Mouse (Mus musculus) limb, embryonic 11.5 days (tissue): Measurements from ENCODE around the gene Rabggtb. TPM values are rescaled to one million over a fixed set of nuclear protein-coding genes. Genes with fewer than 3 reads are reported as not detected.
A peak's percentile ranks its signal among the peaks of the same experiment; 100 is the strongest.

Source experiments
- ATAC-seq: fragments of 200-750 bp; cut with Nextera tagmentation; 2 replicates; pipeline ENCODE4 v1.8.0; 2017; ENCODE audit warnings: low read depth; ENCODE audit not compliant: insufficient number of reproducible peaks, low FRiP score, low TSS enrichment
- DNase-seq: peaks from one replicate; pipeline ENCODE4 v3.0.0-alpha.2; 2015; ENCODE audit warnings: low spot score
- H3K27ac ChIP-seq: fragments of 300-500 bp; sonication (generic); replicated peaks from 2 replicates; pipeline ENCODE4 v1.5.1; 2014; ENCODE audit warnings: low read depth, mild to moderate bottlenecking, low read length
- H3K27me3 ChIP-seq: fragments of 300-500 bp; sonication (generic); 2 replicates; pipeline ENCODE4 v1.6.1; 2014; ENCODE audit warnings: mild to moderate bottlenecking, low read length, mixed read lengths; ENCODE audit not compliant: control insufficient read depth, insufficient read depth
- H3K36me3 ChIP-seq: fragments of 300-500 bp; sonication (generic); 2 replicates; pipeline ENCODE4 v1.6.1; 2014; ENCODE audit warnings: mild to moderate bottlenecking, low read length, moderate library complexity, mixed read lengths; ENCODE audit not compliant: control insufficient read depth, insufficient read depth
- H3K4me1 ChIP-seq: fragments of 300-500 bp; sonication (generic); 2 replicates; pipeline ENCODE4 v1.6.1; 2014; ENCODE audit warnings: low read length, mixed read lengths; ENCODE audit not compliant: control insufficient read depth, insufficient read depth
- H3K4me2 ChIP-seq: fragments of 300-500 bp; sonication (generic); 2 replicates; pipeline ENCODE4 v1.6.1; 2014; ENCODE audit warnings: low read depth, mild to moderate bottlenecking, moderate library complexity; ENCODE audit not compliant: severe bottlenecking
- H3K4me3 ChIP-seq: fragments of 300-500 bp; sonication (generic); 2 replicates; pipeline ENCODE4 v1.5.1; 2014; ENCODE audit warnings: low read depth, low read length
- H3K9ac ChIP-seq: fragments of 300-500 bp; sonication (generic); 2 replicates; pipeline ENCODE4 v1.6.1; 2014; ENCODE audit warnings: mild to moderate bottlenecking, low read length
- H3K9me3 ChIP-seq: fragments of 300-500 bp; sonication (generic); 2 replicates; pipeline ENCODE4 v1.6.1; 2016; ENCODE audit warnings: low read length; ENCODE audit not compliant: control insufficient read depth
- WGBS: fragments of 180-500 bp; shearing (Covaris S2); extraction: QIAGEN DNeasy Blood & Tissue Kit; methylation state at CpG from one replicate; pipeline ENCODE4 v1.1.7; 2014; 5-methylcytosine and 5-hydroxymethylcytosine counted together
- polyA plus RNA-seq: library from polyadenylated mRNA; unstranded; fragments of >200 nt; fragmentation: Nextera tagmentation; extraction: Ambion mirVana; gene quantifications from 2 replicates; pipeline ENCODE4 v1.2.1, GENCODE M21; 2014

Gene Rabggtb
- polyA plus RNA-seq, 1 experiment from 2014 or later = 49.5 TPM

GRCm38 (mm10) chr3:153944335-153944990, 31.7 kb upstream of the Rabggtb start, which contains the start of gene Acadm:
TSS of gene Acadm (minus strand) at chr3:153944632.
- DNase-seq = peak; percentile 99
- peak; percentile 99 for ATAC-seq
- H3K9ac ChIP-seq = peak within 1 kb of the TSS; percentile 73
- no peaks in the 10 kb centered on the region for H3K27me3 ChIP-seq
- H3K4me3 ChIP-seq = peak within 1 kb of the TSS; percentile 74
- H3K36me3 ChIP-seq = no peaks in the 10 kb centered on the region
- peak within 1 kb of the TSS; percentile 5; the same call in 1 of the 2 replicates for H3K27ac ChIP-seq
- H3K4me1 ChIP-seq = peaks cover 7% of the 10 kb centered on the region; the same call in 1 of the 2 replicates
- H3K4me2 ChIP-seq = peak within 1 kb of the TSS; percentile 50
- 1% methylated on average over 40 of the region's 41 CpGs for WGBS
- no peaks in the 10 kb centered on the region for H3K9me3 ChIP-seq

GRCm38 (mm10) chr3:153943901-153944334, 31.1 kb upstream of the Rabggtb start:
- DNase-seq (no peak), ATAC-seq (no peak; the same call in 1 of the 2 replicates)
- no peaks in the 10 kb centered on the region for H3K9me3 ChIP-seq
- no peak overlapping the region; the same call in 1 of the 2 replicates for H3K27ac ChIP-seq
- peak overlapping the region; percentile 74 for H3K4me3 ChIP-seq
- WGBS = under 1% methylated on average over 19 of the region's 19 CpGs
- H3K4me2 ChIP-seq = peak overlapping the region; percentile 50
- H3K36me3 ChIP-seq = no peaks in the 10 kb centered on the region
- peaks cover 7% of the 10 kb centered on the region; the same call in 1 of the 2 replicates for H3K4me1 ChIP-seq
- H3K27me3 ChIP-seq = no peaks in the 10 kb centered on the region
- peak overlapping the region; percentile 73 for H3K9ac ChIP-seq

GRCm38 (mm10) chr3:153943003-153943640, 30.3 kb upstream of the Rabggtb start:
- Histone ChIP-seq H3K27me3 (no peaks in the 10 kb centered on the region), H3K4me1 (peaks cover 7% of the 10 kb centered on the region; the same call in 1 of the 2 replicates), H3K36me3 (no peaks in the 10 kb centered on the region), H3K9me3 (no peaks in the 10 kb centered on the region), H3K9ac (no peak overlapping the region), H3K27ac (no peak overlapping the region), H3K4me2 (peak overlapping the region; percentile 50), H3K4me3 (peak overlapping the region; percentile 74)
- DNase-seq (no peak), ATAC-seq (no peak)
- WGBS = 45% methylated on average over 12 of the region's 12 CpGs

- H3K4me2 ChIP-seq = no peak overlapping the region
- no peak overlapping the region for H3K9ac ChIP-seq
- DNase-seq (no peak), ATAC-seq (no peak)
- peaks cover 7% of the 10 kb centered on the region; the same call in 1 of the 2 replicates for H3K4me1 ChIP-seq
- WGBS = 95% methylated on average over 13 of the region's 13 CpGs
- no peaks in the 10 kb centered on the region for H3K27me3 ChIP-seq
- no peaks in the 10 kb centered on the region for H3K36me3 ChIP-seq
- H3K4me3 ChIP-seq = no peak overlapping the region
- H3K9me3 ChIP-seq = no peaks in the 10 kb centered on the region
- H3K27ac ChIP-seq = no peak overlapping the region
These were observed 28.8 kb upstream of the Rabggtb start for GRCm38 (mm10) chr3:153941613-153942012.

GRCm38 (mm10) chr3:153940486-153940885, 27.7 kb upstream of the Rabggtb start:
- no peak overlapping the region for H3K4me2 ChIP-seq
- no peak for ATAC-seq
- H3K36me3 ChIP-seq = no peaks in the 10 kb centered on the region
- DNase-seq = no peak
- H3K27ac ChIP-seq = no peak overlapping the region
- H3K4me1 ChIP-seq = peaks cover 7% of the 10 kb centered on the region; the same call in 1 of the 2 replicates
- H3K27me3 ChIP-seq = no peaks in the 10 kb centered on the region
- no peaks in the 10 kb centered on the region for H3K9me3 ChIP-seq
- H3K4me3 ChIP-seq = no peak overlapping the region
- 92% methylated on average over 9 of the region's 9 CpGs for WGBS
- no peak overlapping the region for H3K9ac ChIP-seq

DNA sequence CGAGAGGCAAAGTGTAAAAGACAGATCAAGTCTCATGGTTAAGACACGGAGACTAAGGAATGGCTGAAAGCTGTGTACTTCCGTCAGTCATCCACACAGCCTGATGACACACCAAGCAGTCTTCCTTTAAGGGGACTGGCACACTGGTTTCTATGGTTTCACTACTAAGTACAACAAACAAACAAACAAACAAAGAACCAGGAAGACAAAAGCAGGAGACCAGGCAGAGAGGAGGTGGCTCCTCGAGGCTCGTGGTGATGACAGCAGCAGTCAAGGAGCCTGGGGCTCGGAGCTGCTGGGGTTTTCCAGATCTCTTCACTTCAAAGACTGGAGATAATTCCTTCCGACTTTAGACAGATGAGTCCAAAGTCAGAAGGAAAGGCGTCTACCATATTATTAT, 27.2 kb upstream of the Rabggtb start:
- Histone ChIP-seq H3K27ac (no peak overlapping the region), H3K9ac (no peak overlapping the region), H3K27me3 (no peaks in the 10 kb centered on the region), H3K36me3 (no peaks in the 10 kb centered on the region), H3K9me3 (no peaks in the 10 kb centered on the region), H3K4me2 (no peak overlapping the region), H3K4me1 (peaks cover 7% of the 10 kb centered on the region; the same call in 1 of the 2 replicates), H3K4me3 (no peak overlapping the region)
- DNase-seq (no peak), ATAC-seq (no peak)
- 82% methylated on average over 8 of the region's 8 CpGs for WGBS

- H3K9ac ChIP-seq = no peak overlapping the region
- no peaks in the 10 kb centered on the region for H3K9me3 ChIP-seq
- H3K4me2 ChIP-seq = no peak overlapping the region
- no peak overlapping the region for H3K27ac ChIP-seq
- H3K4me1 ChIP-seq = no peaks in the 10 kb centered on the region
- DNase-seq (no peak), ATAC-seq (no peak)
- no peak overlapping the region for H3K4me3 ChIP-seq
- WGBS = 91% methylated on average over 17 of the region's 17 CpGs
- no peaks in the 10 kb centered on the region for H3K27me3 ChIP-seq
- peaks cover 7% of the 10 kb centered on the region; the same call in 1 of the 2 replicates for H3K36me3 ChIP-seq
These were observed 24.5 kb upstream of the Rabggtb start for GRCm38 (mm10) chr3:153937116-153937810.

DNA sequence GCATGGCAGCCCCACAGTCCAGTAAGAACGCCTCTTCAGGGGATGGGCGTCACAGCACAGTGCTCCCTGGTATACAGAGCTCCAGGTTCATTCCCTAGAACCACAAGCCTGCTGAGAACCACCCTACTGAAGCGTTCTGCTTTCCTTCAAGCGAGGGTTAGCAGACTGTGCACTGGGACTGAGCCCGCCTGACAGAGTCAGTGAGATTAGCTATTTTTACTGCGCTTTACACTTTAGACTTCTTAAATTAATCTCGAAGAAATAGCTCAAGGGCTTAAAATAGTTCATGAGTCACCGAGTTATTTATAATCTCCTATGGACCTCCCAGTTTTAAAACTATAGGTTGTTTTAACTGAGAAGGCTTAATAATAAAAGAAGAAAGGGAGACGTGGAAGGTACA, 23.1 kb upstream of the Rabggtb start:
- 91% methylated on average over 9 of the region's 9 CpGs for WGBS

More for the DNA sequence above, 23.1 kb upstream of the Rabggtb start:
- Histone ChIP-seq H3K36me3 (peaks cover 9% of the 10 kb centered on the region; the same call in 1 of the 2 replicates), H3K4me2 (no peak overlapping the region), H3K27me3 (no peaks in the 10 kb centered on the region), H3K9me3 (no peaks in the 10 kb centered on the region), H3K27ac (no peak overlapping the region), H3K4me3 (no peak overlapping the region), H3K9ac (no peak overlapping the region), H3K4me1 (no peaks in the 10 kb centered on the region)
- no peak for ATAC-seq
- DNase-seq = no peak
